Mouse (Mus musculus) forebrain, postnatal 0 days (tissue): ENCODE data around the gene Art3. TPM values are rescaled to one million over a fixed set of nuclear protein-coding genes. Genes with fewer than 3 reads are reported as not detected.

ENCODE experiments used
- ATAC-seq: fragments of 200-750 bp; cut with Nextera tagmentation; 2 replicates; pipeline ENCODE4 v1.8.0; 2017; ENCODE audit warnings: mild to moderate bottlenecking, moderate library complexity
- DNase-seq: peaks from one replicate; pipeline ENCODE4 v3.0.0-alpha.2; 2015
- H3K27ac ChIP-seq: fragments of 300-500 bp; sonication (generic); 2 replicates; pipeline ENCODE4 v1.5.1; 2014; ENCODE audit warnings: low read depth, mild to moderate bottlenecking, antibody characterized with exemption, low read length, moderate library complexity, mixed read lengths
- H3K27me3 ChIP-seq: fragments of 300-500 bp; sonication (generic); 2 replicates; pipeline ENCODE4 v1.6.1; 2014; ENCODE audit warnings: mild to moderate bottlenecking, low read length, mixed read lengths; ENCODE audit not compliant: insufficient read depth
- H3K36me3 ChIP-seq: fragments of 300-500 bp; sonication (generic); 2 replicates; pipeline ENCODE4 v1.6.1; 2014; ENCODE audit warnings: mild to moderate bottlenecking, moderate library complexity; ENCODE audit not compliant: insufficient read depth
- H3K4me1 ChIP-seq: fragments of 300-500 bp; sonication (generic); 2 replicates; pipeline ENCODE4 v1.6.1; 2014; ENCODE audit warnings: antibody characterized with exemption; ENCODE audit not compliant: insufficient read depth
- H3K4me2 ChIP-seq: fragments of 300-500 bp; sonication (generic); 2 replicates; pipeline ENCODE4 v1.6.1; 2014; ENCODE audit warnings: low read depth, mild to moderate bottlenecking, moderate library complexity
- H3K4me3 ChIP-seq: fragments of 300-500 bp; sonication (generic); 2 replicates; pipeline ENCODE4 v1.5.1; 2014; ENCODE audit warnings: low read depth, low read length, mixed read lengths
- H3K9ac ChIP-seq: fragments of 300-500 bp; sonication (generic); 2 replicates; pipeline ENCODE4 v1.6.1; 2014; ENCODE audit warnings: mild to moderate bottlenecking
- H3K9me3 ChIP-seq: fragments of 300-500 bp; sonication (generic); 2 replicates; pipeline ENCODE4 v1.6.1; 2016; ENCODE audit warnings: low read length
- CTCF ChIP-seq: sonication (generic); IDR thresholded peaks from 2 replicates; pipeline ENCODE4 v1.5.1; 2016; ENCODE audit warnings: antibody characterized with exemption, control low read depth, low read depth
- WGBS: fragments of 180-500 bp; shearing (Covaris S2); extraction: QIAGEN DNeasy Blood & Tissue Kit; methylation state at CpG from one replicate; pipeline ENCODE4 v1.1.7; 2014; 5-methylcytosine and 5-hydroxymethylcytosine counted together
- polyA plus RNA-seq: library from polyadenylated mRNA; unstranded; fragments of >200 nt; fragmentation: Nextera tagmentation; extraction: Ambion mirVana; gene quantifications from 2 replicates; pipeline ENCODE4 v1.2.1, GENCODE M21; 2015
- total RNA-seq: library from RNA; depleted of rRNA; stranded (reverse); fragments of >200 nt; gene quantifications from 2 replicates; pipeline ENCODE4 v1.2.3, GENCODE M21; 2014

Gene Art3
- total and polyA plus RNA-seq, 2 experiments from 2014 or later: 3.5 to 8.0 TPM

GRCm38 (mm10) chr5:92434571-92434985 lies 103.0 kb downstream of the Art3 start:
- Histone ChIP-seq H3K36me3 (no peaks in the 10 kb centered on the region), H3K4me3 (peak overlapping the region; percentile 82), H3K9me3 (no peaks in the 10 kb centered on the region), H3K27ac (peak overlapping the region; percentile 86), H3K27me3 (no peaks in the 10 kb centered on the region), H3K4me2 (peak overlapping the region; percentile 90), H3K9ac (peak overlapping the region; percentile 86), H3K4me1 (no peaks in the 10 kb centered on the region)
- ATAC-seq (peak; percentile 56), DNase-seq (no peak)
- under 1% methylated on average over 32 of the region's 39 CpGs for WGBS
- no peak for TF ChIP-seq CTCF

GRCm38 (mm10) chr5:92435025-92435584 lies 103.5 kb downstream of the Art3 start, which contains the start of gene Nup54:
Gene Nup54, minus strand, starts transcription at chr5:92435219.
- H3K9ac ChIP-seq: peak within 1 kb of the TSS; percentile 86
- peak within 1 kb of the TSS; percentile 90 for H3K4me2 ChIP-seq
- peak within 1 kb of the TSS; percentile 86 for H3K27ac ChIP-seq
- H3K4me3 ChIP-seq: peak within 1 kb of the TSS; percentile 82
- TF ChIP-seq CTCF: no peak
- no peaks in the 10 kb centered on the region for H3K4me1 ChIP-seq
- DNase-seq: peak; percentile 97
- H3K9me3 ChIP-seq: no peaks in the 10 kb centered on the region
- under 1% methylated on average over 34 of the region's 34 CpGs for WGBS
- no peaks in the 10 kb centered on the region for H3K36me3 ChIP-seq
- ATAC-seq: peak; percentile 100
- H3K27me3 ChIP-seq: no peaks in the 10 kb centered on the region

DNA sequence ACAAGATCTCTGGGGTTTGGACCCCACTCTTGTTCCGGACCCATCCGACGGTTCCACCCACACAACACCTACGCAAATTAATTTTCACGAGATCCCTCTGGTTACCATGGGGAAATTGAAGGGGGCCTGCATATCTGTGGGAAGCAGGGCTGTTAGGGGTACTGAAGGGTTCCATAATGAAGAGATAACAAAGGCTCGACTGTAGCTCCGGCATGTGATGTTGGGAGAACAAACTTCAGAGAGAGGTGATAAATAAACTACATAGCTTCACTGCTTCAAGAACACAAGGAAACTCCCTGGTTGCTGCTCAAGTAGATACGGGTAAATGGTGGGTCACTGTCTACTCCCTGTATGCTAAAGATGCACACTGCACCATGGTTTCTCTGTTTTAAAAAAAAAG lies 106.9 kb downstream of the Art3 start:
- H3K27me3 ChIP-seq: no peaks in the 10 kb centered on the region
- H3K4me3 ChIP-seq: no peak overlapping the region
- H3K27ac ChIP-seq: no peak overlapping the region
- ATAC-seq (no peak), DNase-seq (no peak)
- no peak overlapping the region for H3K9ac ChIP-seq
- H3K4me2 ChIP-seq: no peak overlapping the region
- TF ChIP-seq CTCF: no peak
- H3K4me1 ChIP-seq: no peaks in the 10 kb centered on the region
- H3K9me3 ChIP-seq: no peaks in the 10 kb centered on the region
- H3K36me3 ChIP-seq: no peaks in the 10 kb centered on the region
- 93% methylated on average over 8 of the region's 8 CpGs for WGBS

DNA sequence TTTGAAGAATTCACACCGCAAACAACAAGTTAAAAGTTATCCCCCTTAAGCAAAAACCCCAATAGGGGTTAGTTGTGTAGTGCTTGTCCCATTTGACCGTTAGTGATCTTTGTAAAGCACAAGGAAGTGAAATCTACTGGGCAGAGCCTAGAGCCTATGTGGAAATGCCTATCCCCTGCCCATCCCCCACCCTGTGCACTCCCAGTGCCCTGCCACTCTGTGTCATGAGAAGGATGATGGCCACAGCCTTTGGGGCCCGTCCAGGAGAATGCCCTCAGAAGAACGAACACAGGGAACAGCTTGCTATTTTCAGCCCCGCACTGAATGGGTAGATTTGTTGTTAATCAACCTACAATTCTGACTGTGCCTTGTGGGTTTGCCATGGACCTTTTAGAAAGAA lies 109.9 kb downstream of the Art3 start:
- Histone ChIP-seq H3K4me1 (no peaks in the 10 kb centered on the region), H3K27ac (no peak overlapping the region), H3K4me2 (no peak overlapping the region), H3K36me3 (peaks cover 13% of the 10 kb centered on the region), H3K9me3 (no peaks in the 10 kb centered on the region), H3K4me3 (no peak overlapping the region), H3K27me3 (no peaks in the 10 kb centered on the region), H3K9ac (no peak overlapping the region)
- ATAC-seq: no peak
- no peak for DNase-seq
- WGBS: 85% methylated on average over 5 of the region's 5 CpGs
- no peak for TF ChIP-seq CTCF

GRCm38 (mm10) chr5:92442914-92443313 lies 111.3 kb downstream of the Art3 start:
- DNase-seq (no peak), ATAC-seq (no peak)
- H3K4me1 ChIP-seq: no peaks in the 10 kb centered on the region
- no peaks in the 10 kb centered on the region for H3K27me3 ChIP-seq
- no peak overlapping the region for H3K27ac ChIP-seq
- peaks cover 27% of the 10 kb centered on the region for H3K36me3 ChIP-seq
- H3K9ac ChIP-seq: no peak overlapping the region
- no peak for TF ChIP-seq CTCF
- no peak overlapping the region for H3K4me3 ChIP-seq
- H3K4me2 ChIP-seq: no peak overlapping the region
- H3K9me3 ChIP-seq: no peaks in the 10 kb centered on the region
- 92% methylated on average over 7 of the region's 7 CpGs for WGBS

- 86% methylated on average over 2 of the region's 2 CpGs for WGBS
- no peak for ATAC-seq
Measured at GRCm38 (mm10) chr5:92445016-92445415, 113.4 kb downstream of the Art3 start.

GRCm38 (mm10) chr5:92446736-92447135 lies 115.1 kb downstream of the Art3 start:
- Histone ChIP-seq H3K4me3 (no peak overlapping the region), H3K9ac (no peak overlapping the region), H3K9me3 (no peaks in the 10 kb centered on the region), H3K4me1 (no peaks in the 10 kb centered on the region), H3K27me3 (no peaks in the 10 kb centered on the region), H3K27ac (no peak overlapping the region), H3K4me2 (no peak overlapping the region), H3K36me3 (peaks cover 66% of the 10 kb centered on the region)
- DNase-seq (no peak), ATAC-seq (no peak)
- no peak for TF ChIP-seq CTCF
- 92% methylated on average over 5 of the region's 5 CpGs for WGBS

More at GRCm38 (mm10) chr5:92445016-92445415, 113.4 kb downstream of the Art3 start:
- Histone ChIP-seq H3K4me3 (no peak overlapping the region), H3K9ac (no peak overlapping the region), H3K4me2 (no peak overlapping the region), H3K36me3 (peaks cover 48% of the 10 kb centered on the region), H3K9me3 (no peaks in the 10 kb centered on the region), H3K27me3 (no peaks in the 10 kb centered on the region), H3K4me1 (no peaks in the 10 kb centered on the region), H3K27ac (no peak overlapping the region)
- TF ChIP-seq CTCF: no peak
- DNase-seq: no peak
